In genomic region chr17:3083886-3084550, GRCm38 (mm10) we compare ENCODE assay signal across 8 mouse cellular contexts. TPM values are rescaled to one million over a fixed set of nuclear protein-coding genes. Genes with fewer than 3 reads are reported as not detected.
A peak's percentile ranks its signal among the peaks of the same experiment; 100 is the strongest.
DNase-seq lines count a peak whose midpoint lies in the region; ATAC-seq lines count a peak whose summit lies in the region.

No protein-coding gene starts in this region.

- H3K27me3 ChIP-seq in hindbrain, embryonic 12.5 days = no peaks in the 10 kb centered on the region

- ATAC-seq in hindbrain, embryonic 12.5 days (ENCODE audit: low FRiP score) = peak; percentile 76

- peak overlapping the region; percentile 93 for H3K27ac ChIP-seq in hindbrain, embryonic 12.5 days

- H3K36me3 ChIP-seq in hindbrain, embryonic 12.5 days = no peaks in the 10 kb centered on the region

- peak; percentile 98 for DNase-seq in NIH3T3 (ENCODE audit: low read depth)
- peak; percentile 97 to 98 for DNase-seq in cerebellum, postnatal 10 days
- DNase-seq in frontal cortex, postnatal 10 days (ENCODE audit: low spot score in 2 of 2) = peak; percentile 90 to 91
- DNase-seq in layer of hippocampus, postnatal 14 days (ENCODE audit: low spot score in 2 of 2) = peak; percentile 94 to 96
- peak; percentile 95 for DNase-seq in lung, postnatal 25 days (ENCODE audit: low spot score)
- peak; percentile 95 for DNase-seq in retina, embryonic 14.5 days (ENCODE audit: low spot score)
- peak; percentile 90 for DNase-seq in thymus, postnatal 4 days

- 0 out of 2 replicates have a peak, but pooled peaks cover 3% of the 10 kb centered on the region for H3K4me1 ChIP-seq in hindbrain, embryonic 12.5 days

- peak overlapping the region; percentile 61 for H3K9ac ChIP-seq in hindbrain, embryonic 12.5 days

- under 1% methylated on average over 40 of the region's 40 CpGs for WGBS in hindbrain, embryonic 12.5 days

- peaks cover 3% of the 10 kb centered on the region for H3K9me3 ChIP-seq in hindbrain, embryonic 12.5 days (replicated peaks)

- peak overlapping the region; percentile 60 for H3K4me2 ChIP-seq in hindbrain, embryonic 12.5 days (replicated peaks)

- peak overlapping the region; percentile 48 for H3K4me3 ChIP-seq in hindbrain, embryonic 12.5 days

RNA-seq across cellular contexts. Expression of gene Scaf8, which starts 30.8 kb away (rescaled TPM):
- 29.6 and 32.1 TPM in 2 replicates for polyA plus RNA-seq in hindbrain, embryonic 12.5 days (2016; fragmentation: Nextera tagmentation; extraction: Ambion mirVana)
- 10 to 100 TPM; 57.3 to 57.6 TPM for total RNA-seq in layer of hippocampus, postnatal 14 days (2021)

Comparison
In these comparisons a context has a peak if more than half of its experiments do, and no peak if none do; other contexts are left out.
1. Peak in every context shown above with its lines: DNase-seq, ATAC-seq, H3K4me3 ChIP-seq and H3K27ac ChIP-seq.